Mouse (Mus musculus): ENCODE data around the gene Fanca. TPM values are rescaled to one million over a fixed set of nuclear protein-coding genes. Genes with fewer than 3 reads are reported as not detected.

The Fanca gene
- polyA plus RNA-seq, 1 experiment = 37.4 TPM

- H3K27ac ChIP-seq (ENCODE audit: insufficient read depth, low read length) = no peak overlapping the region
- no peak for TF ChIP-seq CTCF (IDR thresholded peaks at IDR 0.05; ENCODE audit: borderline replicate concordance, insufficient read depth, low read length)
- no peak for TF ChIP-seq POLR2A (IDR thresholded peaks at IDR 0.05; ENCODE audit: low read depth, low read length)
- peak overlapping the region; percentile 84 for H3K4me3 ChIP-seq (ENCODE audit: insufficient read depth, low read length)
- 0 out of 2 replicates have a peak, but pooled peaks cover 5% of the 10 kb centered on the region for H3K4me1 ChIP-seq (ENCODE audit: control insufficient read depth, insufficient read depth, low read length)
Measured at GRCm38 (mm10) chr8:123255170-123255569, 63.2 kb downstream of the Fanca start.

- Histone ChIP-seq H3K4me3 (ENCODE audit: insufficient read depth, low read length) (peak within 1 kb of the TSS; percentile 84), H3K4me1 (ENCODE audit: control insufficient read depth, insufficient read depth, low read length) (0 out of 2 replicates have a peak, but pooled peaks cover 5% of the 10 kb centered on the region), H3K27ac (ENCODE audit: insufficient read depth, low read length) (peak within 1 kb of the TSS; percentile 27; the same call in 1 of the 2 replicates)
- no peak for TF ChIP-seq CTCF (IDR thresholded peaks at IDR 0.05; ENCODE audit: borderline replicate concordance, insufficient read depth, low read length)
- TF ChIP-seq POLR2A (IDR thresholded peaks at IDR 0.05; ENCODE audit: low read depth, low read length) = peak; percentile 73
Measured at GRCm38 (mm10) chr8:123254099-123254885, 64.1 kb downstream of the Fanca start, which contains the start of the genes Zfp276 and Vps9d1. TSS of gene Zfp276 (plus strand) at chr8:123254195. TSS of gene Vps9d1 (minus strand) at chr8:123254348.

GRCm38 (mm10) chr8:123253451-123254098 lies 64.8 kb downstream of the Fanca start:
- Histone ChIP-seq H3K4me1 (ENCODE audit: control insufficient read depth, insufficient read depth, low read length) (0 out of 2 replicates have a peak, but pooled peaks cover 5% of the 10 kb centered on the region), H3K27ac (ENCODE audit: insufficient read depth, low read length) (no peak overlapping the region; the same call in 1 of the 2 replicates)
- no peak; the same call in none of the 2 replicates for TF ChIP-seq POLR2A (IDR thresholded peaks at IDR 0.05; ENCODE audit: low read depth, low read length)
- TF ChIP-seq CTCF (IDR thresholded peaks at IDR 0.05; ENCODE audit: borderline replicate concordance, insufficient read depth, low read length) = no peak

GRCm38 (mm10) chr8:123252925-123253324 lies 65.5 kb downstream of the Fanca start:
- peak overlapping the region; percentile 80; the same call in 1 of the 2 replicates for H3K4me3 ChIP-seq (ENCODE audit: insufficient read depth, low read length)
- no peak for TF ChIP-seq POLR2A (IDR thresholded peaks at IDR 0.05; ENCODE audit: low read depth, low read length)
- no peak for TF ChIP-seq CTCF (IDR thresholded peaks at IDR 0.05; ENCODE audit: borderline replicate concordance, insufficient read depth, low read length)
- 0 out of 2 replicates have a peak, but pooled peaks cover 5% of the 10 kb centered on the region for H3K4me1 ChIP-seq (ENCODE audit: control insufficient read depth, insufficient read depth, low read length)
- no peak overlapping the region for H3K27ac ChIP-seq (ENCODE audit: insufficient read depth, low read length)

More at GRCm38 (mm10) chr8:123253451-123254098, 64.8 kb downstream of the Fanca start:
- peak overlapping the region; percentile 80 for H3K4me3 ChIP-seq (ENCODE audit: insufficient read depth, low read length)

GRCm38 (mm10) chr8:123250940-123251339 lies 67.4 kb downstream of the Fanca start:
- Histone ChIP-seq H3K27ac (ENCODE audit: insufficient read depth, low read length) (no peak overlapping the region), H3K4me3 (ENCODE audit: insufficient read depth, low read length) (no peak overlapping the region), H3K4me1 (ENCODE audit: control insufficient read depth, insufficient read depth, low read length) (0 out of 2 replicates have a peak, but pooled peaks cover 5% of the 10 kb centered on the region)
- TF ChIP-seq CTCF (IDR thresholded peaks at IDR 0.05; ENCODE audit: borderline replicate concordance, insufficient read depth, low read length) = no peak
- TF ChIP-seq POLR2A (IDR thresholded peaks at IDR 0.05; ENCODE audit: low read depth, low read length) = no peak

- TF ChIP-seq CTCF (IDR thresholded peaks at IDR 0.05; ENCODE audit: borderline replicate concordance, insufficient read depth, low read length) = no peak
- no peak for TF ChIP-seq POLR2A (IDR thresholded peaks at IDR 0.05; ENCODE audit: low read depth, low read length)
- no peak overlapping the region for H3K4me3 ChIP-seq (ENCODE audit: insufficient read depth, low read length)
- no peak overlapping the region for H3K27ac ChIP-seq (ENCODE audit: insufficient read depth, low read length)
- 0 out of 2 replicates have a peak, but pooled peaks cover 5% of the 10 kb centered on the region for H3K4me1 ChIP-seq (ENCODE audit: control insufficient read depth, insufficient read depth, low read length)
Measured at GRCm38 (mm10) chr8:123248596-123248995, 69.8 kb downstream of the Fanca start.

GRCm38 (mm10) chr8:123247748-123248147 lies 70.6 kb downstream of the Fanca start:
- Histone ChIP-seq H3K27ac (ENCODE audit: insufficient read depth, low read length) (no peak overlapping the region), H3K4me3 (ENCODE audit: insufficient read depth, low read length) (no peak overlapping the region), H3K4me1 (ENCODE audit: control insufficient read depth, insufficient read depth, low read length) (no peaks in the 10 kb centered on the region)
- TF ChIP-seq CTCF (IDR thresholded peaks at IDR 0.05; ENCODE audit: borderline replicate concordance, insufficient read depth, low read length) = no peak
- TF ChIP-seq POLR2A (IDR thresholded peaks at IDR 0.05; ENCODE audit: low read depth, low read length) = no peak

- no peak overlapping the region for H3K27ac ChIP-seq (ENCODE audit: insufficient read depth, low read length)
- no peaks in the 10 kb centered on the region for H3K4me1 ChIP-seq (ENCODE audit: control insufficient read depth, insufficient read depth, low read length)
- TF ChIP-seq POLR2A (IDR thresholded peaks at IDR 0.05; ENCODE audit: low read depth, low read length) (no peak), CTCF (IDR thresholded peaks at IDR 0.05; ENCODE audit: borderline replicate concordance, insufficient read depth, low read length) (no peak)
- no peak overlapping the region for H3K4me3 ChIP-seq (ENCODE audit: insufficient read depth, low read length)
Measured at GRCm38 (mm10) chr8:123245543-123245942, 72.8 kb downstream of the Fanca start.

GRCm38 (mm10) chr8:123244382-123244781 lies 74.0 kb downstream of the Fanca start:
- no peaks in the 10 kb centered on the region for H3K4me1 ChIP-seq (ENCODE audit: control insufficient read depth, insufficient read depth, low read length)
- TF ChIP-seq CTCF (IDR thresholded peaks at IDR 0.05; ENCODE audit: borderline replicate concordance, insufficient read depth, low read length) (no peak), POLR2A (IDR thresholded peaks at IDR 0.05; ENCODE audit: low read depth, low read length) (no peak)
- no peak overlapping the region for H3K4me3 ChIP-seq (ENCODE audit: insufficient read depth, low read length)
- H3K27ac ChIP-seq (ENCODE audit: insufficient read depth, low read length) = no peak overlapping the region
